Mouse (Mus musculus) heart, adult 8-10 months (tissue): ENCODE results near the gene Lrpap1. TPM values are rescaled to one million over a fixed set of nuclear protein-coding genes. Genes with fewer than 3 reads are reported as not detected.

ENCODE experiments used
- DNase-seq: peaks from one replicate; pipeline ENCODE4 v3.0.0; 2022; ENCODE audit warnings: low spot score
- total RNA-seq, 4 experiments: library from RNA; stranded (reverse); gene quantifications; 2 replicates each; pipeline ENCODE4 v1.2.4; 2022

The Lrpap1 gene
- total RNA-seq, 4 experiments from 2014 or later, result 40.6 to 55.8 (median 48.3) TPM

DNA sequence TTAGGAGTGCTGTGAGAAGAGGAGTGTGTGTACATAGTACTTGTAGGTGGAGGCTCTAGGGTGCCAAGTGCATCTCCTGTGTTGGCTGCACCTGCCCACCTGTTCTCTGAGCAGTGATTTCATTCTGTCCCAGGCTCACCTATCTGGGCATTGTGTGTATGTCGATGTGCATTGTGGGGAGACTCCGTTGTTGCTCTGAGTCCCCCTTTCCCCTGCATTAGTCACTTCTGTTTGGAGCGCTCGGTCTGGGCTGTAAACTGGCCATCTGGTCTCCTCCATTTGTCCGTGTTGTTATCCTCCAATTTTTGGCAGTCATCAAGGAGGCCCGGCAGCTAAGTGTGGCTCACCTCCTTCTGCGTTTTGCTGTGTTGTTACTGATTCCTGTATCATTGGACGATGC is 14.5 kb upstream of the Lrpap1 start:
- no peak for DNase-seq

- no peak for DNase-seq
Observed at GRCm38 (mm10) chr5:35118418-35118817, 12.9 kb upstream of the Lrpap1 start.

- DNase-seq, result no peak
Observed at GRCm38 (mm10) chr5:35117633-35118032, 12.1 kb upstream of the Lrpap1 start.

GRCm38 (mm10) chr5:35116002-35116401 is 10.4 kb upstream of the Lrpap1 start:
- no peak for DNase-seq

- no peak for DNase-seq
Observed at GRCm38 (mm10) chr5:35112444-35112843, 6.9 kb upstream of the Lrpap1 start.

DNA sequence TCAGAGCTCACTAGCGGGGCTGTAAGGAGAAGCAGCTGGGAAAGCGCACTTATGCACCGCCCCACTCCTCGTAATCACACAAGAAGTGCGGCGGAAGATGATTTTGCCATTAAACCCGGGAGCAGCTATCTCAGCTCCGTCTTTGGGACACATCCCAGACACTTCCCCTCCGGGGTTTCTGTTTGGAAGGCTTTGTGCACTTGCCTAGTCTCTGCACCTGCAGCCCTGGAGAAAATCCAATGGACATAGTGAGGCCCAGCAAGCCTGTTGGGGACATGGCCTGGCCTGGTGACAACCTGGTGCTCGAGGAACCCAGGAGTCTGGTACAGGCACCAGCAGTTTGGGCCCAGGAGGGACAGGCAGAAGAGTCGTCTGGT is 344 bp upstream of the Lrpap1 start:
- DNase-seq, result no peak

- no peak for DNase-seq
Observed at GRCm38 (mm10) chr5:35104183-35104959, 1.2 kb downstream of the Lrpap1 start.

DNA sequence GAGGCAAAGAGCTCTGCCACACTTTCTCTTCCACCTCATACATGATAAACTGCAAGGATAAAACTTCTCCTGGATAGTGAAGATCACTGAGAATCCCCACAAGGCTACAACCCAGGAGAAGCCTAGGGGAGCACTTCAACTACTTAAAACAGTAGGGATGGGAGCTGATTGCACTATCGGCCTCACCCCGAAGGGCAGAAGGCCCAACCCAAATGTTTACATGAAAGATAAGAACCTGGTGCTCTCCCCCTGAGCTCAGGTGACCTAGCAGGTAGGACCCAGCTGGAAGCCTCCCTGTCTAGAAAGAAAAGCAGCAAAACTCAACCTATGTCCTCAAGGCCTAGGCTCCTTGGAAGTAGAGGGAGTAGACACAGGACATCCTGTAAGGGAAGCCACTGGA is 2.0 kb downstream of the Lrpap1 start:
- no peak for DNase-seq

GRCm38 (mm10) chr5:35103086-35103485 is 2.5 kb downstream of the Lrpap1 start:
- no peak for DNase-seq

DNA sequence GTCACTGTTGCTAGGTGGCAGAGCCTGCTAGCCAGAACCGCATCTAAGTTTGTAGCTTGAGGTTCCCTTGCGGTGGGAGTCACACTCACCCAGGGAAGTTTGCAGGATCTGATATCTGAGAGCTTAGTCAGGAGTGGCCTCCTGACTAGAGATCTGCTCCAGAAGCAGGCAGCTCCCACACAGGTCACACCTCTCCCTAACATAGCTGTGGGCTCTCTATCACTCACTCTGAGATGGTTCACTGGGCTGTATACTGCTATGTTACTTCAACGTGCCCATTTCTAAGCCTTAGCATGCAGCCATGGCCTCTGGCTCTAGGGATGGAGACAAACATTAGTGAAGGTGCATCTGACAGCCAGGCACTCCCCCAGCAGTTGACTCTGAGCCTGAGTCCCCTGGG is 13.9 kb downstream of the Lrpap1 start:
- no peak for DNase-seq

DNA sequence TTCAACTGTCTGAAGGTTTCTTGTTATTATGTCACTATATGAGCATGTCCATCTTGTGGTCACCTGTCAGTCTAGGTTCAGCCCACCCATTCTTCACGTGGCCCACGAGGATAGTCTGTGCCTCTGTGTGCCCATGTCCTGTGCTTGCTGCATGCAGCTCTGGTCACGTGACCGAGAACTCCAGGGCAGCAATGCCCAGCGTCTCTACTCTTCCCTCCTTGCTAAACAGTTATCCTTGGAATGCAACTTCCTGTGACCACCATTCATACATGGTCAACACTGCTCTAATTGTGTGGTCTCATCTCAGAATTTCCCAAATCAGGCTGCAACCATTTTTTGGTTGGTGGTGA is 16.0 kb downstream of the Lrpap1 start:
- no peak for DNase-seq

- peak; percentile 35 for DNase-seq
Observed at GRCm38 (mm10) chr5:35088785-35089613, 16.6 kb downstream of the Lrpap1 start.

DNA sequence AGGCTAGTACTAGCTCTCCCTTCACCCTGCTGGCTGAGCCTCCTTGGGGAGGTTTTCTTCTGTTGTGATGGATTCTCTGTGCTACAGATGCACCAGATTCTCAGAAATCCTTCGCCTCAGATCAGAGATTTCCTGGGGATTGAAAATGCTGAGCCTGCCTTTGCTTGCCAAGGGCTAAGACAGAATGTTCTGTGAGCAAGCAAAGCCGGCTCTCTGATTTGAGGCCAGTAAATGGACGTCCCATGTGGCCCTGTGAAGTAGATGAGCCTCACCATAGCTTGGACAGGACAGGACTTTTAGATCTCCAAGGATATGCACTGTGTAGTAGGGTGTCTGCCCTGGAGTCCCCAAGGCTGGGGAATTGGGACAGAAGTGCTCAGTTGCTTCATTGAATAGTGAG is 20.7 kb downstream of the Lrpap1 start:
- no peak for DNase-seq

DNA sequence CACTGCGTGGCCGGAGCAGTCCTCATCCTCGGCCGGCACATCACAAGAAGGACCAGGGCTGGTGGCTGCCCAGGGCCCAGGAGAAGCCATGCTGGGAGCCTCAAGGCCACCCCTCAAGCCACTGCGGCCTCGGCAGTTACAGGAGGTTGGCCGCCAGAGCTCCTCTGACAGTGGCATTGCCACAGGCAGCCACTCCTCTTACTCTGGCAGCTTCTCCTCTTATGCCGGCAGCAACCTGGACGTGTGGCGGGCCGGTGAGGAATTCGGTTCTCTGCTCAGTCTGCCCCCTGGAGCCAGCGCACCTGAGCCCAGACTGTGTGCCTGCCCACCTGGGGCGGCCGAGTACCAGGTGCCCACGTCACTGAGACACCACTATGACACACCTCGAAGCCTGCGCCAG is 26.5 kb downstream of the Lrpap1 start:
- DNase-seq, result no peak

DNA sequence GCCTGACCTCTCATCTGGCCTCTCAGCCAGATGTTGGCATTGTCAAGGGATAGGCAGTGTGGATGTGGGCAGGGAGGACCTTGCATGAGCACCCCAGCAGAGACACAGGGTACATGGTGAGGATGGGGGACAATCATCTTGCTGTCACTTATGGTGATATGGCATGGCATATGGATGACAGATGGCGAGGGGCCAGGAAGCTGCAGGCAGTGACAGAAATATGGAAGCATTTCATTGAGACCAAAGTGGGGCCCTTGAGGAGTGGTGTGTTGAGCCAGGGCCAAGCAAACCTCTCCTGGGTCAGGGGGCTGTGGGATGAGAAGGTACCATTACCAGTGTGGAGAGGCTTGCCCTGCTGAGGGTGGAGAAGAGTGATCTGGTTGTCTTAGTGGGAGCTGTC is 29.2 kb downstream of the Lrpap1 start:
- no peak for DNase-seq

DNA sequence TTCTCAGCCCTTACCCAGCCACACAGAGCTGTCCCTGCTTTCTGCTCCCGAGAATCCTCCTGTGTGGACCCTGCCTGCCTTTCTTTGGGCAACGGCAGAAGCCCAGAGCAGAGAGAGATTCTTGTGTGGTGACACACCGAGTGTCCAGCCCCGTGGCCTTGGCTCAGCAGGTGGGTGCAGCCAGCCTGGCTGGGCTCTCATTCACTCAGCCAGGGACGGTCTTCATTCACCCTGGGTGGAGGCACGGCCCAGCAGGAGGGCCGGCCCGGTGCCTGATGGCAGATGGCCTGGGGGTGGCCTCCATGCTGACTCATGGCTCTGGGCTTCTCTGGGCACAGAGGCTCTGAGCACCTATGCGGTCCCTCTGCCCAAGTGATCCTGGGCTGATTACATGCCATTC is 31.6 kb downstream of the Lrpap1 start:
- peak; percentile 37 for DNase-seq

DNA sequence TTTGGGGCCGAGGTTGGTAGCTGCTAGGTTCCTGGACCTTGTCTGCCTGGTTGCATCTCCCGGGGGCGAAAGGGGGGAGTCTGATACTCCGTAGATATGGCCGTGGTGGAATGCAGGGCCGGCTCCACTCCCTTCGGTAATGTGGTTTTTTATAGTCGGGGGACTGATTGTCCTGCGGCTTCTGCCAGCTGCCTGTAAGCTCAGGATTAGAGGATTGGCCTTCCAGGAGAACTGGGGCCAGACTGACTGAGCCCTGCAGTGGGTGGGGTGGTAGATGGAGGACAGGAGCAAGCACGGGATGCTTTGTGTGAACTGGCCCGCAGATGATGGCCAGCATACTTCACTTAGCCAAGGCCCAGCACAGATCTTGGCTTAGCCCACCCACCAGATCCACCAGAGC is 32.3 kb downstream of the Lrpap1 start:
- peak; percentile 38 for DNase-seq

DNA sequence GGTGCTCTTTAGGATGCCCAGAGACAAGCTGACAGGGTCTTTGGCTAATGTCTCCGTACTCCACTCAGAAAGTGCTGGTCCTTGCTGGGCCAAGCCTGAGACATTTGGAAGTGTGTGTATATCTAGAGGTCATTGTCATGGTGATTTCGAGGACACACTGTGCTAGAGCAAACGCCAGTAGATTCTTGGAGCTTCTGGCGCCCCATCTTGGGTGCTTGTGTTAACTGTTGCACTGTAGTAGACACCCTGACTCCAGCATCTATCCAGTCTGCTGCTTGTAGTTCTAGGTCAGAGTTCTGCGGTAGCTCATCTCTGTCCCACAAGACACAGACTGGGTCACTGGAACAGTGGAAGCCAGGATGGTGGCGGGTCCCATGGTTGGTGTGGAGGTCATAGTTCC is 33.7 kb downstream of the Lrpap1 start:
- no peak for DNase-seq

DNA sequence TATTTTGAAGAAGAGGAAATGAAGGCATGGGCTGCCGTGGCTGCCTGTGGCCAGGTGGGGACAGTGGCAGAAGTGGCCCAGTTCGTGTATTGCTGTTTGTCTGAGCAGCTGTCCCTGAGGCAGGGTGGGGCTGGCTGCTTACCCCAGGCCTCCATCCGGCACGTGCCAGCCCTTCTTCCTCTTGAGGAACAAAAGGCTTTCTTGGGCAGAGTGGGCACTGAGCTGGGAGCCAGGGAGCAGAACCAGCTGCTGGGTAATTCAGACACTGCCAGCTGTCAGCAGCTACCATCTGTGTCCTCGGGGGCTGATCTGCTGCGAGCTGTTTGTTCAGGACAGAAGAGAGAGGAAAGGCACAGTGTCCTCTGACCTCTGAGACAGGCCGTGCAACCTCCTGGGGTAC is 34.6 kb downstream of the Lrpap1 start:
- no peak for DNase-seq

- DNase-seq, result no peak
Observed at GRCm38 (mm10) chr5:35070314-35070713, 35.3 kb downstream of the Lrpap1 start.

- DNase-seq, result no peak
Observed at GRCm38 (mm10) chr5:35069841-35070240, 35.7 kb downstream of the Lrpap1 start.

DNA sequence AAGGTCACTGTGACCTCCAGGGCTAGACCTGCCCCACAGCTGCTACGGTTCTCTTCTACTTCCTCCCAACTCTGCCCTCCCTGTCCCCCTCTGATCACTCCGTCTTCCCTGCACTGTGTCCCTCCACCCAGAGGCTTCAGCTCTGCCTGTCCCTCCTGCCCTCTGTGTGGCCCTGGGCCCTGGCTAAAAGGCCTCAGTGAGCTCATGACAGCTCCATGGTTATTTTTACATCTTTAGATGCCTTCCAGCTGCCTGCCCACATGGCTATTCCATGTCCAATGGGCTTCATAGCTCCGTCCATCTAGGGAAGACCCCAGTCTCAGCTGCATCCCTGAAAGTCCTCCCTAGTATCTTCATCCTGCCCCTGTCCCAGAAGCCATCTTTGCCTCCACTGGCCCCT is 45.5 kb downstream of the Lrpap1 start:
- no peak for DNase-seq

GRCm38 (mm10) chr5:35058216-35058615 is 47.4 kb downstream of the Lrpap1 start:
- DNase-seq, result no peak
